Mouse (Mus musculus) intestine, embryonic 14.5 days (tissue): ENCODE data around the gene Nlgn2. TPM values are rescaled to one million over a fixed set of nuclear protein-coding genes. Genes with fewer than 3 reads are reported as not detected.

Source experiments
- ATAC-seq: fragments of 200-750 bp; cut with Nextera tagmentation; replicated peaks from 2 replicates; pipeline ENCODE4 v1.8.0; 2017; ENCODE audit warnings: low read depth, moderate number of reproducible peaks, moderate TSS enrichment, moderate library complexity; ENCODE audit not compliant: low FRiP score, low TSS enrichment
- DNase-seq: peaks from one replicate; pipeline ENCODE4 v3.0.0-alpha.2; 2018; ENCODE audit warnings: low spot score
- H3K27ac ChIP-seq: fragments of 300-500 bp; sonication (generic); 2 replicates; pipeline ENCODE4 v1.5.1; 2014; ENCODE audit warnings: low read depth, mild to moderate bottlenecking, control low read depth
- H3K27me3 ChIP-seq: fragments of 300-500 bp; sonication (generic); replicated peaks from 2 replicates; pipeline ENCODE4 v1.6.1; 2014; ENCODE audit warnings: low read length, control low read depth; ENCODE audit not compliant: control insufficient read depth, insufficient read depth
- H3K36me3 ChIP-seq: fragments of 300-500 bp; sonication (generic); 2 replicates; pipeline ENCODE4 v1.6.1; 2014; ENCODE audit warnings: low read length, control low read depth; ENCODE audit not compliant: control insufficient read depth, insufficient read depth
- H3K4me1 ChIP-seq: fragments of 300-500 bp; sonication (generic); replicated peaks from 2 replicates; pipeline ENCODE4 v1.6.1; 2014; ENCODE audit warnings: low read length, control low read depth, mixed read lengths; ENCODE audit not compliant: control insufficient read depth, insufficient read depth
- H3K4me2 ChIP-seq: fragments of 300-500 bp; sonication (generic); 2 replicates; pipeline ENCODE4 v1.6.1; 2014; ENCODE audit warnings: low read length
- H3K4me3 ChIP-seq: fragments of 300-500 bp; sonication (generic); 2 replicates; pipeline ENCODE4 v1.5.1; 2014; ENCODE audit warnings: low read depth, low read length, control low read depth, mixed read lengths
- H3K9ac ChIP-seq: fragments of 300-500 bp; sonication (generic); 2 replicates; pipeline ENCODE4 v1.6.1; 2014; ENCODE audit warnings: mild to moderate bottlenecking, low read length
- H3K9me3 ChIP-seq: fragments of 300-500 bp; sonication (generic); 2 replicates; pipeline ENCODE4 v1.6.1; 2016; ENCODE audit warnings: low read length, control low read depth; ENCODE audit not compliant: control insufficient read depth
- WGBS: fragments of 180-500 bp; shearing (Covaris S2); extraction: QIAGEN DNeasy Blood & Tissue Kit; methylation state at CpG from one replicate; pipeline ENCODE4 v1.1.7; 2014; 5-methylcytosine and 5-hydroxymethylcytosine counted together
- polyA plus RNA-seq: library from polyadenylated mRNA; unstranded; fragments of >200 nt; fragmentation: Nextera tagmentation; extraction: Ambion mirVana; gene quantifications from 2 replicates; pipeline ENCODE4 v1.2.1, GENCODE M21; 2014

Gene Nlgn2
- polyA plus RNA-seq, 1 experiment from 2014 or later: 8.5 TPM

DNA sequence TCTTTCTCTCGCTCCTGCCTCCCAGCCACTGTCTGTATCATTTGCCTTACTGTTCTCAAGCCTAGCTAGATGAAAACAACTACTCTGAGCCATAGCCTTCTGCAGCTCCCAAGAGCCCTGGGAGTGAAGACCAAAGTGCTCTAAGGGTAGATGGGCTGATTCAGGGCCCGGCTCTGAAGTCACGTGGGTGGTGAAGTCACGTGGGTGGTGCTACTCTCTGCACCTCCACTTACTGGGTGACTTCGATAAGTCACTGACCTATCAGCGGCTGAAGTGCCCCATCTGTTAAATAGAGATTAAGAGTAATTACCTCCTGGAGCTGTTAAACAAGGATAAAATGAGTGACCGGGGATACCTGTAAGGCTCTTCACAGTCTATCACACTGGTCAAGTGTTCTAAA lies 16.4 kb upstream of the Nlgn2 start:
- Histone ChIP-seq H3K27me3 (peaks cover 11% of the 10 kb centered on the region), H3K4me1 (no peaks in the 10 kb centered on the region), H3K9ac (no peak overlapping the region), H3K4me3 (no peak overlapping the region), H3K36me3 (peaks cover 38% of the 10 kb centered on the region), H3K4me2 (no peak overlapping the region), H3K27ac (no peak overlapping the region), H3K9me3 (no peaks in the 10 kb centered on the region)
- no peak for DNase-seq
- ATAC-seq: no peak
- WGBS: 58% methylated on average over 7 of the region's 7 CpGs

GRCm38 (mm10) chr11:69850754-69851153 lies 13.2 kb upstream of the Nlgn2 start:
- Histone ChIP-seq H3K27me3 (no peaks in the 10 kb centered on the region), H3K27ac (no peak overlapping the region), H3K9ac (no peak overlapping the region), H3K4me2 (no peak overlapping the region), H3K4me3 (no peak overlapping the region), H3K9me3 (no peaks in the 10 kb centered on the region), H3K4me1 (peaks cover 14% of the 10 kb centered on the region), H3K36me3 (peaks cover 49% of the 10 kb centered on the region)
- no peak for ATAC-seq
- DNase-seq: no peak
- 70% methylated on average over 8 of the region's 8 CpGs for WGBS

GRCm38 (mm10) chr11:69849884-69850283 lies 12.3 kb upstream of the Nlgn2 start:
- Histone ChIP-seq H3K27ac (no peak overlapping the region), H3K4me1 (peaks cover 20% of the 10 kb centered on the region), H3K27me3 (no peaks in the 10 kb centered on the region), H3K9ac (no peak overlapping the region), H3K4me2 (no peak overlapping the region), H3K36me3 (peaks cover 49% of the 10 kb centered on the region), H3K4me3 (no peak overlapping the region), H3K9me3 (no peaks in the 10 kb centered on the region)
- ATAC-seq (no peak), DNase-seq (no peak)
- WGBS: 92% methylated on average over 15 of the region's 15 CpGs

GRCm38 (mm10) chr11:69849128-69849527 lies 11.5 kb upstream of the Nlgn2 start:
- Histone ChIP-seq H3K4me1 (peaks cover 20% of the 10 kb centered on the region), H3K9me3 (no peaks in the 10 kb centered on the region), H3K4me3 (no peak overlapping the region), H3K27me3 (no peaks in the 10 kb centered on the region), H3K9ac (no peak overlapping the region), H3K4me2 (no peak overlapping the region), H3K27ac (no peak overlapping the region), H3K36me3 (peaks cover 49% of the 10 kb centered on the region)
- DNase-seq (no peak), ATAC-seq (no peak)
- 90% methylated on average over 9 of the region's 9 CpGs for WGBS

- WGBS: 95% methylated on average over 6 of the region's 6 CpGs
- Histone ChIP-seq H3K4me2 (peak overlapping the region; percentile 91), H3K27me3 (no peaks in the 10 kb centered on the region), H3K36me3 (peaks cover 49% of the 10 kb centered on the region), H3K9ac (no peak overlapping the region), H3K27ac (no peak overlapping the region), H3K4me3 (no peak overlapping the region), H3K4me1 (peaks cover 20% of the 10 kb centered on the region), H3K9me3 (no peaks in the 10 kb centered on the region)
- DNase-seq (no peak), ATAC-seq (no peak)
Observed at GRCm38 (mm10) chr11:69848021-69848420, 10.4 kb upstream of the Nlgn2 start.

DNA sequence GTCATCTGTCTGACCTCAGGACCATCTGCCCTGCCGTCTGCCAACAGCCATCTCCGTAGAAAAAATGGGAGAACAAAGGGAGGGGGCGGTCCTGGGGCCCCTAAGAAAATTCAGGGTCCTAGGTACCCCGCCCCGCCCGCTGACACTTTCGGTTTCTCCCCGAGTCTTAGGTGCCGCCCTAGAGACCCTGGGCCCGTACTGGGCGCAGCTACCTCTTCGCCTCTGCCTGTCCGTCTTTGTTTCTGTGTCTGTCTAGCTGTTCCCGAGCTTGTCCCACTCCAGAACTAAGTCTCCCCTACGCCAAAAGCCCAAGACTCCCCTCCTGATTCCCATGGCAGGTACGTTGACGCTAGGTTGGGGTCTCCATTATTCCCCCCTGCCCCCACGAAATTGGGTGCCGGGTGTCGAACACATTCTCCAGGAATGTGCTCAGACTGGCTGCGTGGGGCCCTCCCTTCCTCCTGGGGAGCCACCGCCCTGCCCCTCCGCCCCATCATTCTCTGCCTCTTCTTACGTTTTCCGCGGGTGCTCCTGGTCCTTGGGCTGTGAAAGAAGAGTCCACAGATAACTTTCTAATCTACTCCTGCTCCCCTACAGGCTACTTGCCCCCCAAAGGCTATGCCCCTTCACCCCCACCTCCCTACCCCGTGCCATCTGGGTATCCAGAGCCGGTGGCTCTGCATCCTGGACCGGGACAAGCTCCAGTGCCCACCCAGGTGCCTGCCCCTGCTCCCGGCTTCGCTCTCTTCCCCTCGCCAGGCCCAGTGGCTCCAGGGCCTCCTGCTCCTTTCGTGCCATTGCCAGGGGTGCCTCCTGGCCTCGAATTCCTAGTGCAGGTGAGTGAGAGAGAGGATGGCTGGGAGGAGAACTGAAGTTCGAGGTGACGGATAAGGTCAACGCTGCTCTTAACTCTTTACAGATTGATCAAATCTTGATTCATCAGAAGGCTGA lies 9.4 kb upstream of the Nlgn2 start:
- Histone ChIP-seq H3K4me1 (peaks cover 20% of the 10 kb centered on the region), H3K9ac (peak overlapping the region; percentile 87), H3K36me3 (peaks cover 40% of the 10 kb centered on the region), H3K27me3 (no peaks in the 10 kb centered on the region), H3K9me3 (no peaks in the 10 kb centered on the region), H3K27ac (peak overlapping the region; percentile 96), H3K4me2 (peak overlapping the region; percentile 91), H3K4me3 (peak overlapping the region; percentile 77)
- peak; percentile 49 for ATAC-seq
- 7% methylated on average over 37 of the region's 37 CpGs for WGBS
- no peak for DNase-seq

DNA sequence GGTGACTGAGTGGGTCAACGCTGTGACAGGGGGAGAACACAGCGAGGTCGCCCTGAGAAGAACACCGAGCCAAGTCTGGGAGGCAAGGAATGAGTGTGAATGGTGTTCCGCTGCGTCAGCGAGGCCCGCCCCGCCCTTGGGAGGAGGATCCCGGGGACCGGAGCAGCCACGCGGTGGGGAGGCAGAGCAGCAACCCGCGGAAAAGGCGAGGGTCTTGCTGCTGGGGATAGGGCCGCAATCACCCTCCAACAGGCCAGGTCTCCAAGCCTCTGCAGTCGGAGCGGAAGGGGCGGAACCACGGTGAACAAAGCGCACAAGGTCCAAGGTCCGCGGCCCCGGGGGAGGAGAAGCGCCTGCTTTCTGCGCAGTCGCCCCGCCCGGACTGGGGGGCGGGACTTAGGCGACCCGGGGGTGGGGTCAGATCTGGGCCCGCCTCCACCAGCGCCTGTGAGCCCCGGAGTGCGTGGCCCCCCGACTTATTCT lies 8.7 kb upstream of the Nlgn2 start, which contains the start of gene Plscr3:
Plscr3 (plus strand) TSS at position 179 of the 483 bp plus-strand sequence.
- H3K4me2 ChIP-seq: peak within 1 kb of the TSS; percentile 91
- H3K27ac ChIP-seq: peak within 1 kb of the TSS; percentile 96
- H3K9ac ChIP-seq: peak within 1 kb of the TSS; percentile 87
- DNase-seq: peak; percentile 97
- ATAC-seq: peak; percentile 91
- peaks cover 20% of the 10 kb centered on the region for H3K4me1 ChIP-seq
- H3K36me3 ChIP-seq: peaks cover 32% of the 10 kb centered on the region
- no peaks in the 10 kb centered on the region for H3K9me3 ChIP-seq
- WGBS: 1% methylated on average over 37 of the region's 38 CpGs
- peak within 1 kb of the TSS; percentile 77 for H3K4me3 ChIP-seq
- H3K27me3 ChIP-seq: no peaks in the 10 kb centered on the region

- Histone ChIP-seq H3K36me3 (0 out of 2 replicates have a peak, but pooled peaks cover 2% of the 10 kb centered on the region), H3K9me3 (no peaks in the 10 kb centered on the region), H3K4me2 (peak overlapping the region; percentile 68), H3K4me3 (peak overlapping the region; percentile 79), H3K4me1 (peaks cover 29% of the 10 kb centered on the region), H3K9ac (peak overlapping the region; percentile 64), H3K27ac (peak overlapping the region; percentile 83), H3K27me3 (no peaks in the 10 kb centered on the region)
- ATAC-seq: peak; percentile 2; the same call in 1 of the 2 replicates
- 1% methylated on average over 7 of the region's 7 CpGs for WGBS
- DNase-seq: no peak
Observed at GRCm38 (mm10) chr11:69838714-69839104, 1.1 kb upstream of the Nlgn2 start.
